Mouse (Mus musculus) neutrophil, adult 59 days (primary cell): ENCODE results near the gene Dnajc5. TPM values are rescaled to one million over a fixed set of nuclear protein-coding genes. Genes with fewer than 3 reads are reported as not detected.

Source experiments
- total RNA-seq, 2 experiments: library from RNA; stranded (reverse); gene quantifications; 1 replicate in 1 of 2; 2 replicates in 1 of 2; pipeline ENCODE4 v1.2.4; 2023

Gene Dnajc5
- total RNA-seq = 100 to 1,000 TPM; 114 to 122 TPM

GRCm38 (mm10) chr2:181520118-181520935 is at the start of gene Dnajc5:
TSS of gene Dnajc5 (plus strand) at chr2:181520485.

GRCm38 (mm10) chr2:181493156-181493927 is 26.9 kb upstream of the Dnajc5 start, which contains the start of gene Abhd16b:
TSS of gene Abhd16b (plus strand) at chr2:181493206.

GRCm38 (mm10) chr2:181496831-181497547 is 23.3 kb upstream of the Dnajc5 start, which contains the start of gene Tpd52l2:
TSS of gene Tpd52l2 (plus strand) at chr2:181497142.

GRCm38 (mm10) chr2:181584411-181584942 is 64.2 kb downstream of the Dnajc5 start, which contains the start of gene Uckl1:
TSS of gene Uckl1 (minus strand) at chr2:181584892.

GRCm38 (mm10) chr2:181591528-181592085 is 71.3 kb downstream of the Dnajc5 start, which contains the start of gene Prpf6:
TSS of gene Prpf6 (plus strand) at chr2:181591868.

GRCm38 (mm10) chr2:181592231-181593041 is 72.2 kb downstream of the Dnajc5 start, which contains the start of gene Zfp512b:
TSS of gene Zfp512b (minus strand) at chr2:181592803.

GRCm38 (mm10) chr2:181598454-181599351 is 78.4 kb downstream of the Dnajc5 start, which contains the start of gene Samd10:
TSS of gene Samd10 (minus strand) at chr2:181599212.

Other genes with a start within 250 kb of the Dnajc5 start
- 10 to 100 TPM; 30.5 to 31.6 TPM for gene Gmeb2, start 232.4 kb upstream of the Dnajc5 start, total RNA-seq
- not detected for gene Stmn3, start 206.0 kb upstream of the Dnajc5 start, total RNA-seq
- 10 to 100 TPM; 38.8 to 42.1 TPM for gene Rtel1, start 200.7 kb upstream of the Dnajc5 start, total RNA-seq
- 10 to 100 TPM; 23.4 to 24.6 TPM for gene Zgpat, start 155.6 kb upstream of the Dnajc5 start, total RNA-seq
- 10 to 100 TPM; 33.2 to 37.4 TPM for gene Arfrp1, start 155.1 kb upstream of the Dnajc5 start, total RNA-seq
- 10 to 100 TPM; 24.6 to 31.5 TPM for gene Lime1, start 140.4 kb upstream of the Dnajc5 start, total RNA-seq
- 1 to 10 TPM in 1 of 2 experiments, under 1 TPM in 1; 0.95 to 1.6 TPM for gene Zbtb46, start 61.1 kb upstream of the Dnajc5 start, total RNA-seq
- not detected for gene Abhd16b, start 27.3 kb upstream of the Dnajc5 start, total RNA-seq
- 10 to 100 TPM; 58.9 to 61.2 TPM for gene Tpd52l2, start 23.3 kb upstream of the Dnajc5 start, total RNA-seq
- 100 to 1,000 TPM; 106 to 137 TPM for gene Uckl1, start 64.4 kb downstream of the Dnajc5 start, total RNA-seq
- gene Prpf6, start 71.4 kb downstream of the Dnajc5 start, total RNA-seq = 10 to 100 TPM; 35.5 to 39.2 TPM
- gene Zfp512b, start 72.3 kb downstream of the Dnajc5 start, total RNA-seq = 10 to 100 TPM; 12.1 to 16.1 TPM
- gene Samd10, start 78.7 kb downstream of the Dnajc5 start, total RNA-seq = 10 to 100 TPM in 1 of 2 experiments, 1 to 10 TPM in 1; 9.6 to 10.1 TPM
- gene Gm29797, start 136.5 kb downstream of the Dnajc5 start, total RNA-seq = under 1 TPM in 1 of 2 experiments, not detected in 1; 0.53 TPM
- gene Sox18, start 151.2 kb downstream of the Dnajc5 start, total RNA-seq = under 1 TPM; 0.22 to 0.62 TPM
- 10 to 100 TPM; 10.6 to 17.1 TPM for gene Tcea2, start 159.8 kb downstream of the Dnajc5 start, total RNA-seq
- gene Rgs19, start 173.5 kb downstream of the Dnajc5 start, total RNA-seq = 100 to 1,000 TPM; 308 to 314 TPM
- not detected for gene Lkaaear1, start 178.0 kb downstream of the Dnajc5 start, total RNA-seq
- under 1 TPM in 1 of 2 experiments, not detected in 1; 0.49 TPM for gene Oprl1, start 194.5 kb downstream of the Dnajc5 start, total RNA-seq
- not detected for gene Myt1, start 242.8 kb downstream of the Dnajc5 start, total RNA-seq